Mouse (Mus musculus): Measurements from ENCODE around the gene Zfp282. TPM values are rescaled to one million over a fixed set of nuclear protein-coding genes. Genes with fewer than 3 reads are reported as not detected.

The Zfp282 gene
- total RNA-seq, 2 experiments from 2014 or later: 13.1 to 15.8 TPM

Other genes starting within 250 kb of the Zfp282 start
- 10 to 100 TPM; 76.7 to 99.9 TPM for gene Pdia4, start 63.8 kb upstream of the Zfp282 start, total RNA-seq (2021)
- gene Zfp786, start 46.3 kb upstream of the Zfp282 start, total RNA-seq (2021): 1 to 10 TPM; 5.3 to 7.3 TPM
- 10 to 100 TPM; 20.9 to 24.4 TPM for gene Zfp398, start 41.5 kb upstream of the Zfp282 start, total RNA-seq (2021)
- 10 to 100 TPM; 18.0 to 22.3 TPM for gene Zfp212, start 43.3 kb downstream of the Zfp282 start, total RNA-seq (2021)
- 10 to 100 TPM; 20.2 to 21.9 TPM for gene Zfp956, start 76.2 kb downstream of the Zfp282 start, total RNA-seq (2021)
- gene Zfp777, start 171.7 kb downstream of the Zfp282 start, total RNA-seq (2021): 10 to 100 TPM; 33.0 to 35.1 TPM
- 10 to 100 TPM; 29.4 to 33.1 TPM for gene Zfp746, start 209.4 kb downstream of the Zfp282 start, total RNA-seq (2021)

Data from layer of hippocampus, postnatal 36 days (tissue).